Mouse (Mus musculus) liver, adult 10 weeks (tissue): ENCODE measurements around the gene Ttc23. TPM values are rescaled to one million over a fixed set of nuclear protein-coding genes. Genes with fewer than 3 reads are reported as not detected.

Experiments used
- polyA plus RNA-seq: library from polyadenylated mRNA; stranded (reverse); fragments of 350-450 nt; fragmentation: Illumina TruSeq; extraction: RNeasy Lipid Tissue Mini Kit (QIAGEN cat#74804); gene quantifications from one replicate; pipeline ENCODE4 v1.2.3, GENCODE M21; 2014; ENCODE audit warnings: low read depth, low replicate concordance

Gene Ttc23
- polyA plus RNA-seq, result 54.2 TPM

GRCm38 (mm10) chr7:67647277-67647676 is at the start of gene Ttc23:
TSS of gene Ttc23 (plus strand) at chr7:67647410.

GRCm38 (mm10) chr7:67644833-67645680 is 2.2 kb upstream of the Ttc23 start, which contains the start of gene Lrrc28:
TSS of gene Lrrc28 (minus strand) at chr7:67645268.

DNA sequence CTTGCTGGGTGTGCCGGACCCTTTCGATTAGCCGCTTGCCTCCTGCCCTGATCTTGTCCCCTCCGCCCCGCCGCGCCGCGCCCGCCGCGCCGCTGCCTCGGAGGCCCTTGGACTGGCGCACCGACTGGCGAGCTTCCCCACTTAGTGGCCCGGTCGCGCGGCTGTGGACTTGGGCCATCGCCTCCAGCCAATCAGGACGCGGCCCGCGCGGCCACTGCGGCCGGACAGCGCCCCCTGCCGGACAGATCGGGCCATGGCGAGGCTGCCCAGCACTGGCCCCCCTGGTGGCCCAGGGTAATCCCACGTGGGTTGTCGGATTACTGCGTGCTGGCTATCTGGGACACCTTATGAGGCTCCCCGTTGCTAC is 112.4 kb downstream of the Ttc23 start, which contains the start of gene Synm:
Gene Synm, minus strand, starts transcription at position 114 of the 367 bp plus-strand sequence.

Other genes starting within 250 kb of the Ttc23 start
- gene Lrrc28, start 2.1 kb upstream of the Ttc23 start, polyA plus RNA-seq, result 19.5 TPM
- 0.24 TPM for gene Synm, start 112.3 kb downstream of the Ttc23 start, polyA plus RNA-seq